Mouse (Mus musculus) heart, postnatal 0 days (tissue): ENCODE measurements around the gene Clhc1.

ENCODE experiments used
- CTCF ChIP-seq: IDR thresholded peaks from 2 replicates; pipeline ENCODE4 v1.5.1; 2016; ENCODE audit warnings: antibody characterized with exemption, control low read depth, low read depth
- EP300 ChIP-seq: IDR thresholded peaks from 2 replicates; pipeline ENCODE4 v1.6.1; 2016; ENCODE audit warnings: antibody characterized with exemption, low read depth

DNA sequence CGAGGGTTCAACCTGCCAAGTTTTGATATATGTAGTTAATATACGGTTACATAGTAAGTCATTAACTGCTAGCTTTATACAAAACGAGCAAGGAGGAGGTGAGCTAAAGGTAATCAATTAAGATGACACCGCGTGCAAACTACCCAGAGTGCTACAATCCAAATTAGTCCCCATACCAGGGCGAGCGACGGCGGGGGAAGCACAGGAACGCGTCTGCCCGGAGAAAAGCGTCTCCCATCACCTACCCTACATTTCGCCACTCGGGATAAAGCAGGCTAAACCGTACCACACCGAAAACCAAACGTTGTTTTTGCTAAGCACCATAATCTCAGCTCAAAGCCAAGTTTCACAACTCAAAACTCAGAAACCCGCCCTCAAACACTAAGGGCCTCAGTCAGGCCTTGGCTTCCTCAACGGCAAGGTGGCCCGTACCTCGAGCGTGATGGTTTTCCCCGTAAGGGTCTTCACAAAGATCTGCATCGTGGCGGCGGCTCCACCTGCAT, 450 bp upstream of the Clhc1 start:
- TF ChIP-seq CTCF = no peak
- TF ChIP-seq EP300 = no peak
